Mouse (Mus musculus) macrophage (primary cell): ENCODE measurements around the gene Slc1a7. TPM values are rescaled to one million over a fixed set of nuclear protein-coding genes. Genes with fewer than 3 reads are reported as not detected.

ENCODE experiments used
- H3K27ac ChIP-seq: fragments of 350-480 bp; formaldehyde crosslinking; 2 replicates; pipeline ENCODE4 v1.9.0; 2021
- H3K36me3 ChIP-seq: fragments of 350-480 bp; formaldehyde crosslinking; 2 replicates; pipeline ENCODE4 v1.9.0; 2021; ENCODE audit errors: inconsistent target
- H3K4me3 ChIP-seq: fragments of 350-480 bp; formaldehyde crosslinking; 2 replicates; pipeline ENCODE4 v1.9.0; 2021; ENCODE audit errors: inconsistent target
- H3K79me2 ChIP-seq: fragments of 350-480 bp; formaldehyde crosslinking; 2 replicates; pipeline ENCODE4 v1.9.0; 2021; ENCODE audit errors: inconsistent target
- WGBS: methylation state at CpG from one replicate; pipeline ENCODE4 v1.1.7; 2026; ENCODE audit warnings: inconsistent platforms; ENCODE audit not compliant: missing documents; 5-methylcytosine and 5-hydroxymethylcytosine counted together
- polyA plus RNA-seq: library from polyadenylated mRNA; stranded (reverse); fragments of 250-400 nt; gene quantifications from 3 replicates; pipeline ENCODE4 v1.2.4, GENCODE M21; 2018; ENCODE audit warnings: inconsistent platforms

The Slc1a7 gene
- polyA plus RNA-seq, 1 experiment from 2014 or later: not detected

GRCm38 (mm10) chr4:107949918-107950317 is 18.2 kb upstream of the Slc1a7 start:
- no peak overlapping the region for H3K4me3 ChIP-seq

GRCm38 (mm10) chr4:107952845-107953244 is 15.3 kb upstream of the Slc1a7 start:
- no peak overlapping the region for H3K4me3 ChIP-seq
- H3K27ac ChIP-seq: no peak overlapping the region

More at GRCm38 (mm10) chr4:107949918-107950317, 18.2 kb upstream of the Slc1a7 start:
- 82% methylated on average over 4 of the region's 4 CpGs for WGBS
- Histone ChIP-seq H3K79me2 (no peaks in the 10 kb centered on the region), H3K36me3 (no peaks in the 10 kb centered on the region), H3K27ac (no peak overlapping the region)

GRCm38 (mm10) chr4:107955691-107956090 is 12.4 kb upstream of the Slc1a7 start:
- no peaks in the 10 kb centered on the region for H3K79me2 ChIP-seq
- no peaks in the 10 kb centered on the region for H3K36me3 ChIP-seq
- no peak overlapping the region for H3K27ac ChIP-seq
- WGBS: 81% methylated on average over 5 of the region's 5 CpGs
- H3K4me3 ChIP-seq: no peak overlapping the region

More at GRCm38 (mm10) chr4:107952845-107953244, 15.3 kb upstream of the Slc1a7 start:
- Histone ChIP-seq H3K79me2 (no peaks in the 10 kb centered on the region), H3K36me3 (no peaks in the 10 kb centered on the region)

- H3K27ac ChIP-seq: no peak overlapping the region
- no peak overlapping the region for H3K4me3 ChIP-seq
- no peaks in the 10 kb centered on the region for H3K79me2 ChIP-seq
- 89% methylated on average over 7 of the region's 7 CpGs for WGBS
- no peaks in the 10 kb centered on the region for H3K36me3 ChIP-seq
Observed at GRCm38 (mm10) chr4:107958487-107958886, 9.6 kb upstream of the Slc1a7 start.

- Histone ChIP-seq H3K36me3 (no peaks in the 10 kb centered on the region), H3K4me3 (no peak overlapping the region), H3K79me2 (no peaks in the 10 kb centered on the region), H3K27ac (no peak overlapping the region)
- 49% methylated on average over 11 of the region's 11 CpGs for WGBS
Observed at GRCm38 (mm10) chr4:107962044-107962732, 5.9 kb upstream of the Slc1a7 start.

- no peaks in the 10 kb centered on the region for H3K79me2 ChIP-seq
- H3K36me3 ChIP-seq: no peaks in the 10 kb centered on the region
- no peak overlapping the region for H3K4me3 ChIP-seq
- H3K27ac ChIP-seq: no peak overlapping the region
- WGBS: 96% methylated on average over 2 of the region's 2 CpGs
Observed at GRCm38 (mm10) chr4:107962792-107963191, 5.3 kb upstream of the Slc1a7 start.

- Histone ChIP-seq H3K27ac (no peak overlapping the region), H3K79me2 (no peaks in the 10 kb centered on the region), H3K4me3 (no peak overlapping the region), H3K36me3 (no peaks in the 10 kb centered on the region)
- WGBS: 4% methylated on average over 4 of the region's 5 CpGs
Observed at GRCm38 (mm10) chr4:107966416-107967109, 1.6 kb upstream of the Slc1a7 start.

GRCm38 (mm10) chr4:107969781-107970180 is 1.6 kb downstream of the Slc1a7 start:
- H3K27ac ChIP-seq: no peak overlapping the region
- H3K36me3 ChIP-seq: no peaks in the 10 kb centered on the region
- no peak overlapping the region for H3K4me3 ChIP-seq
- no peaks in the 10 kb centered on the region for H3K79me2 ChIP-seq

GRCm38 (mm10) chr4:107971162-107971561 is 3.0 kb downstream of the Slc1a7 start:
- Histone ChIP-seq H3K4me3 (no peak overlapping the region), H3K27ac (no peak overlapping the region), H3K79me2 (no peaks in the 10 kb centered on the region), H3K36me3 (no peaks in the 10 kb centered on the region)
- 100% methylated on average over 1 of the region's 1 CpGs for WGBS

- H3K36me3 ChIP-seq: no peaks in the 10 kb centered on the region
- no peaks in the 10 kb centered on the region for H3K79me2 ChIP-seq
- no peak overlapping the region for H3K27ac ChIP-seq
- WGBS: 91% methylated on average over 11 of the region's 11 CpGs
- no peak overlapping the region for H3K4me3 ChIP-seq
Observed at GRCm38 (mm10) chr4:107974527-107974926, 6.4 kb downstream of the Slc1a7 start.

- Histone ChIP-seq H3K79me2 (no peaks in the 10 kb centered on the region), H3K27ac (no peak overlapping the region), H3K36me3 (no peaks in the 10 kb centered on the region), H3K4me3 (no peak overlapping the region)
- WGBS: 80% methylated on average over 7 of the region's 7 CpGs
Observed at GRCm38 (mm10) chr4:107975004-107975403, 6.9 kb downstream of the Slc1a7 start.

GRCm38 (mm10) chr4:107977593-107977992 is 9.5 kb downstream of the Slc1a7 start:
- no peaks in the 10 kb centered on the region for H3K79me2 ChIP-seq
- no peaks in the 10 kb centered on the region for H3K36me3 ChIP-seq
- H3K27ac ChIP-seq: no peak overlapping the region
- WGBS: 76% methylated on average over 4 of the region's 4 CpGs
- H3K4me3 ChIP-seq: no peak overlapping the region

GRCm38 (mm10) chr4:107979530-107979929 is 11.4 kb downstream of the Slc1a7 start:
- Histone ChIP-seq H3K27ac (no peak overlapping the region), H3K4me3 (no peak overlapping the region), H3K79me2 (no peaks in the 10 kb centered on the region), H3K36me3 (no peaks in the 10 kb centered on the region)
- 63% methylated on average over 2 of the region's 2 CpGs for WGBS

- H3K79me2 ChIP-seq: no peaks in the 10 kb centered on the region
- H3K27ac ChIP-seq: no peak overlapping the region
- no peak overlapping the region for H3K4me3 ChIP-seq
- H3K36me3 ChIP-seq: no peaks in the 10 kb centered on the region
- 89% methylated on average over 5 of the region's 6 CpGs for WGBS
Observed at GRCm38 (mm10) chr4:107980002-107980600, 12.0 kb downstream of the Slc1a7 start.

- WGBS: 78% methylated on average over 1 of the region's 1 CpGs
Observed at GRCm38 (mm10) chr4:107983717-107984116, 15.6 kb downstream of the Slc1a7 start.

More at GRCm38 (mm10) chr4:107983717-107984116, 15.6 kb downstream of the Slc1a7 start:
- Histone ChIP-seq H3K79me2 (no peaks in the 10 kb centered on the region), H3K27ac (no peak overlapping the region), H3K36me3 (no peaks in the 10 kb centered on the region), H3K4me3 (no peak overlapping the region)
